Mouse (Mus musculus) mesoderm, embryonic 11.5 days (tissue): ENCODE data around the gene Slc35a5.

Experiments used
- DNase-seq: peaks from one replicate; pipeline ENCODE4 v3.0.0-alpha.2; 2012; ENCODE audit warnings: low read depth, low spot score

Gene Slc35a5

GRCm38 (mm10) chr16:45158522-45159388, at the start of gene Slc35a5, which contains the start of gene Atg3:
Gene Slc35a5, minus strand, starts transcription at chr16:45158706.
Gene Atg3, plus strand, starts transcription at chr16:45158785.
- DNase-seq, result peak; percentile 98

- no peak for DNase-seq
Observed at GRCm38 (mm10) chr16:45204859-45205670, 46.6 kb upstream of the Slc35a5 start.

GRCm38 (mm10) chr16:45204438-45204837, 45.9 kb upstream of the Slc35a5 start:
- DNase-seq, result no peak

- no peak for DNase-seq
Observed at GRCm38 (mm10) chr16:45201395-45201794, 42.9 kb upstream of the Slc35a5 start.

GRCm38 (mm10) chr16:45196816-45197215, 38.3 kb upstream of the Slc35a5 start:
- DNase-seq, result peak; percentile 81

GRCm38 (mm10) chr16:45192613-45193012, 34.1 kb upstream of the Slc35a5 start:
- DNase-seq, result peak; percentile 81

DNA sequence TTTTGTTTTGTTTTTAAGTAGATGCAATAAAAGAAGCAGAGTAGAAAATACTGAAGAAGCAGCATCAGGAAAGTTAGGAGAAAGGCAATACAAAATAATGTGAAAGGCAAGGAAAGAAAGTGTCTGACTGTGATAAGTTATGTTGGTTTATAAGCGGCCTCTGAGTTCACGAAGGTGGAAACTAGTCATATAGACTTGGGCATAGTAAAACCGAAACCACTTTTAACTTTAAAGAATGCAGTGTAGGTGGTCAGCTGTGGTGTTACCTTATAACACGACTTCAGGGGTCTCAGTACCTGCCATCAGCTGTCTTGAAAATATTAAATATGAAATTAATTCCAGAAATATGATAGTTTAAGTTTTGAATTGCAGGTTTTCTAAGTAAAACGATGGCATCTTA, 23.3 kb upstream of the Slc35a5 start:
- DNase-seq, result no peak

- no peak for DNase-seq
Observed at GRCm38 (mm10) chr16:45178552-45178951, 20.0 kb upstream of the Slc35a5 start.

GRCm38 (mm10) chr16:45159389-45159716, 847 bp upstream of the Slc35a5 start:
- no peak for DNase-seq

DNA sequence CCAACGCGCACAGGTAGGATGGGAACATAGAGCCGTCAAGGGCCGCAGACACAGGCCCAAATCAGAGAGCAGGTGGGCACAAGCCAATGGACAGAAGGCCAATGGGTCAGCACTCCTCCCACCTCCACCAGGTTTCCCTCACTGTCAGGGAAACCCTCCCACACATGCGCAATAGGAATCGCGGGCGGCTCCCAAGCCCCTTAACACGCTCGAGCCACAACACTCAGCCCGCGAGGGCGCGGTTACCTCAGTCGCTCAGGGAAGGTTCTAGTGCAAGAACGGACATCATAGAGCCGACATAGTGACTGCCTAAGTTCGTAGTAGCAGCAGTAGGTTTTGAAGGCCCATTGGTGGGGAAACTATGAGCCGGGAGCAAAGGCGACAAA, 377 bp downstream of the Slc35a5 start:
- peak; percentile 80 for DNase-seq

DNA sequence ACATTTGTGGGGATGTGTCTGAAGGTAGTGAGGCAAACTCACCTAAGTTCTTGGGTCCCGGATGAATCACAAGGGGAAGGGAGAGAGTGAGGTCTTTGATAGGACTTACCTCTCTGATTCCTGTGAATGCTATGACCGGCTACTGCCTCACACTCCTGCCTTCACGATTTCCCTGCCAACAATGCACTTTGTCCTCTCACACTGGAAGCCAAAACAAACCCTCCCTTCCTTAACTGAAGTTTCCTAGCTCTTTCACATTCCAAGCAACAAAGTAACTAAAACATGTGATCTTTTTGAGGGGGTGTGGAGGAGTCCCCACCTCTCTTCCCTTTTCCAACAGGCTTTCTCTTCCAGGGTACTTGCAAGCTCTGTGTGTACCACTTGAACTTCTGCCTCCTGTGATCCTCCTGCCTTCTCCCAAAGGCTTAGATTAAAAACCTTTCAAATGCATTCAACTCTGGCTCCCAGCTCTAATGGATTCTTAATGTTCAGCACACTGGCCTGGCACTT, 3.7 kb downstream of the Slc35a5 start:
- DNase-seq, result no peak

DNA sequence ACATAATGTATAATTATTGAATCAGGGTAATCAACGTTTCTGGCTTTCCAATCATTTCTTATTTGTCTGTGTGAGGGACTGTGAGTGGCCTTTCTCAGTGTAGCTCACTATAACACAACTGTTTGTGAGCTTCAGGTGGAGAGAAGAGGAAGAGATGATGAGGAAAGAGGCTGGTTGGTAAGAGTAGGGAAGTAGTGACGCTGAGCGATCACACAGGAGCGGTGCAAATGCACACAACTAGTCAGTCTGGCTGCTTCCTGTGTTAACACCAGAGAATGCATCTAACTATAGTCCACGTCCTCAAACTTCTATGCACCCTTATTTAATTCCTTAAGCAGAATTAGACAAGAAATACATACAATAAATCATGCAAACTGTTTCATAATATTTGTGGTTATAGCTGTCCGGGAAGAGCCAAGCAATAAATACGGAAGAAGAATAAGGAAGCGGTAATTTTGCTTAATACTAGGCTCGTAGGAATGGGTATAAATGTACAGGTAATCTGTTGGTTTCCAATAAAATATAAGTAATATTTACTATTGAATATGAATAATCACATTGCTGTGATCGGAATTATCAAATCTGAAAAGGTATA, 9.9 kb downstream of the Slc35a5 start:
- DNase-seq, result no peak

DNA sequence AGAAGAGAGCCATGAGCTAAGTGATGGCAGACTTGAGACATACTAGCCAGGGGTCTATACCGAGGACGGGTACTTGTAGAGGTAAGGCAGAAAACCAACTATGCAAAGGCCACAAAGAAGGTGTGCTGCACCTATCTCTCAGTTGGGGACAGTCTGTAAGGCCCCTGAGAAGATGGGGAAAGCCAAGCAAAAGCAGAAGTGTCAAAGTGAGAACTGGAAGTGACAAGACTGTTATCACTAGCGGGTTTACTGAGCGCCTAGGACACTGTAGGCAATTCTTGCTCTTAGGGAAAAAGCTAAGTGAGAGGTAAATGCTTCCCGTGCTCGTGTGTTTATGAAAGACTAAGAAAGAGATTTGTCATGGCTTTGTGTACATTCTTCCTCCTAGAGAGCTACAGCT, 13.4 kb downstream of the Slc35a5 start:
- DNase-seq, result no peak

DNA sequence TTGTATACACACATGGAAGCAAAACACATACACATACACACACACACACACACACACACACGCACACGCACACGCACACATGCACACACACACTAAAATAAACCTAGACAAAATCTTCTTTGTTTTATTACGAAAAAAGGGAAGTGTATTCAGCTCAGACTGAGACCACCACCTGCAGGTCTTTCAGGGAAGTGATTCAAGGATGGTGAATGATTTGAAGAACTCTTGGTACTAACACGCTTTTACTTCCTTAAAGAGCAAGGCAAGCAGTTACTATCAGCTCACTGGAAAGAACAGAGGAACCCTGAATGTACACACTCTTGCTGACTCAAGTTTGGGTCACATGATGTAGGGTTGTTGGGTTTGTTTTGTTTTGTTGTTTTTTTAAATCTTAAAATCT, 15.9 kb downstream of the Slc35a5 start:
- no peak for DNase-seq

DNA sequence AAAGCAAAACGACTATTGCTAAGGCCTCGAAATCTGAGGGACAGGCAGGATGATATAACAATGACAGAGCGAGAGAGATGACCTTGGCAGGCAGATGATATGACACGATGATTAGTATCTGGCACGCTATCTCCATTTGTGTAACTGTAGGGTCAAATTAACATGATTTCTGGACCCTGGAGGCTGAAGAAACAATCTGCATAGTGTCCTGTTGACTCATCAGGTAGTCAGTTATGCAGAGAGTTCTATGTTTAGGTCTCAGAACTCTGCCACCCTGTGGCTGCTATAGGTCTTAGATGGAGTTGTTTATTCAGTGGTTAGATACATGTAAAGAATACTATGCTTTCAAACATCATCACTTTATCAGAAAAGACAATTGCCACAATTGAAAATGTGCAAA, 16.8 kb downstream of the Slc35a5 start:
- DNase-seq, result no peak

- DNase-seq, result no peak
Observed at GRCm38 (mm10) chr16:45127936-45128710, 30.4 kb downstream of the Slc35a5 start.

DNA sequence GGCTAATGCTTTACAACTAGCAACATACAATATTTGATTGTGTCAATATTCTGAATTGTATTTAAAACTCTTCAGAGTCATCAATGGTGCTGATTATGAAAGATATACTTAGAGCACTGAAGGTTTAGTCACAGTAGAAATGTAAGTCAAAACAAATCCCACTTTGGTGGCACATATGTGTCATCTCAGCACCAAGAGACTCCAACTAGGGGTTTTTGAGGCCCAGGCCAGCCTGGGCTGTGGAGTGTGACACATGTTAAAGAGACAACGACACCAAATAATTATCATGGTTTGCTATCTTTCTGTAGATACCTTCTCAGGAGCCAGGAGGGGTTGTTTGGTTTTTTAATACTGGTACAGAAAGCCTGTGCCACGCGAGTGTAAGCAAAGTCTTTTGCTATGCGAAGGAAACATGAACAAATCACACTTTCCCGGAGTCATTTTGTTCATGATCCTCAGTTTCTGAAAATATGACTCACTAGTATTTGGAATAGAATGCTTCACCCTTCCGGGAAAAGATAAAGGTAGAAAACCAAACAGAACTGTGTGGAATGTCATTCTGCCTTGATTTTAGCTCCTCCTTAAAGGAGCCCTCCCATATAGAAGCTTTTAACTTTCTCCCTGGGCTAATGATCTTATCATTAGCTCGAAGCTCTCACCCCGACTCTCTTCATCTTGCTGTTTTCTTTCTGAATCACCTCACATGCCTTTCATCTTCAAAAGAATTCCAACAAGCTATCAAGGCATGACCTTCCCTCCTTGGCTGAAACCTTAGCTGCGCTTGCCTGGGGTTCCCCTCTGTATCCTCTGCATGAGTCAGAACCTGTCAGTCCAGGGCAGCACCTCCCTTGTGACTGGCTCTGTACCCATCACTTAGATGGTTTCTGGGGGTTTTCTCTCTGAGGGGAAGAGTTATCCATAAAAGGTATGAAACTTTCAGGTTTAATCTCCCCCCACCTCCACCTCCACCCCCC, 34.0 kb downstream of the Slc35a5 start:
- DNase-seq, result peak; percentile 17

GRCm38 (mm10) chr16:45122571-45122970, 35.9 kb downstream of the Slc35a5 start:
- peak; percentile 12 for DNase-seq

GRCm38 (mm10) chr16:45120844-45121425, 37.6 kb downstream of the Slc35a5 start:
- no peak for DNase-seq

GRCm38 (mm10) chr16:45118760-45119159, 39.7 kb downstream of the Slc35a5 start:
- DNase-seq, result no peak
